Mouse (Mus musculus): ENCODE data around the gene Slc13a2.

DNA sequence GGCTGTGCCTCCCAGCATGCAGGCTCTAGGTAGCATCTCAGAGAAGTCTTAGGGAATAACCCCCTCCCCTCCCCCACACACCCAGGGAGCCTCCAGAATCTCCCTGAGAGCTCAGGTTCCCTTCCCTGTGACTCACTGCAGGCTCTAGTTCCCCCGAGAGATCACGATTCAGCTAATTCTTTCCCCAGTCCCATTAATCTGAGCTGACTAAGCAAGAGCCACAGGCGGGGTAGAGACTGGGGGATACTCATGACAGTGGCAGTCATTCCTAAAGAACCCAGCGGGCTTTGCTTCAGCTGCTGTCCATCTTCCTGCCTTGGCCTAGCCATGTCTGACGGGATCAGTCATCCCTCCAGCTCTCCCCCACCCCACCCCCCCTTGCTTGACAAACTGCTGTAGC lies 39.3 kb downstream of the Slc13a2 start:
- TF ChIP-seq CTCF (IDR thresholded peaks at IDR 0.05; ENCODE audit: low read depth): no peak
- no peak for TF ChIP-seq EP300 (IDR thresholded peaks at IDR 0.05; ENCODE audit: low read depth)
